Mouse (Mus musculus): ENCODE measurements at regions not wholly inside any gene's neighbourhood (a gene's known extent, or its start where the extent isn't known, plus 50 kb on each side); places are given as distances from the start of the nearest gene placed in this dataset.

DNA sequence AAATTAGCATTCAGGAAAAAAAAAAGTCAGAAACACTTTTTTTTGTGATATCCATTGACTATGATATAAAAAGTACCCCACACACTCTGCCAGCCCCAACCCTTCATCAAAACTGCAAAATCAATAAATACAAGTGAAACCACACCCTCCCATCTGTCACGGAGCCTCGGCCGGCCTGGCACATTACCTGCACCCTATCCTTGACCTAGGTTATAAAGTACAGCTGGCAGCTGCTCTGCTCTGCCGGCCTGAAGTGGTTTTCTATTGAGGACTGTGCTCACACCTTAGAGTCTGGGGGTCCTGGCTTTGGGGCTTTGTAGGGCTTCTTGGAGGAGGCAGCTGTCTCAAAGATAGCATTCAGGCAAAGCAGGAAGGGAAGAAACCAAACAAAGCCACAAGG lies 120.6 kb upstream of the Arglu1 start:
- TF ChIP-seq POLR2A (IDR thresholded peaks at IDR 0.05; ENCODE audit: low read depth, low read length) (no peak), CTCF (IDR thresholded peaks at IDR 0.05; ENCODE audit: borderline replicate concordance, insufficient read depth, low read length) (no peak)
